Mouse (Mus musculus) kidney, postnatal 0 days (tissue): ENCODE results near the gene Sult2b1. TPM values are rescaled to one million over a fixed set of nuclear protein-coding genes. Genes with fewer than 3 reads are reported as not detected.
A peak's percentile ranks its signal among the peaks of the same experiment; 100 is the strongest.

Experiments used
- ATAC-seq: fragments of 200-750 bp; cut with Nextera tagmentation; replicated peaks from 2 replicates; pipeline ENCODE4 v1.8.0; 2017; ENCODE audit warnings: low read depth, moderate number of reproducible peaks, moderate TSS enrichment, moderate library complexity; ENCODE audit not compliant: low FRiP score
- DNase-seq: peaks from one replicate; pipeline ENCODE4 v3.0.0-alpha.2; 2016; ENCODE audit warnings: low spot score
- H3K27ac ChIP-seq: fragments of 300-500 bp; sonication (generic); 2 replicates; pipeline ENCODE4 v1.5.1; 2014; ENCODE audit warnings: mild to moderate bottlenecking
- H3K27me3 ChIP-seq: fragments of 300-500 bp; sonication (generic); 2 replicates; pipeline ENCODE4 v1.6.1; 2014; ENCODE audit warnings: low read length, mixed read lengths; ENCODE audit not compliant: insufficient read depth
- H3K36me3 ChIP-seq: fragments of 300-500 bp; sonication (generic); 2 replicates; pipeline ENCODE4 v1.6.1; 2014; ENCODE audit warnings: low read length, mixed read lengths; ENCODE audit not compliant: insufficient read depth
- H3K4me1 ChIP-seq: fragments of 300-500 bp; sonication (generic); replicated peaks from 2 replicates; pipeline ENCODE4 v1.6.1; 2014; ENCODE audit warnings: antibody characterized with exemption, low read length, mixed read lengths; ENCODE audit not compliant: insufficient read depth
- H3K4me2 ChIP-seq: fragments of 300-500 bp; sonication (generic); 2 replicates; pipeline ENCODE4 v1.6.1; 2014; ENCODE audit warnings: mild to moderate bottlenecking, low read length, moderate library complexity, mixed read lengths
- H3K4me3 ChIP-seq: fragments of 300-500 bp; sonication (generic); replicated peaks from 2 replicates; pipeline ENCODE4 v1.5.1; 2014; ENCODE audit warnings: low read depth, low read length
- H3K9ac ChIP-seq: fragments of 300-500 bp; sonication (generic); 2 replicates; pipeline ENCODE4 v1.6.1; 2014; ENCODE audit warnings: low read depth, low read length
- H3K9me3 ChIP-seq: fragments of 300-500 bp; sonication (generic); replicated peaks from 2 replicates; pipeline ENCODE4 v1.6.1; 2016; ENCODE audit warnings: low read length, inconsistent platforms, mixed read lengths
- CTCF ChIP-seq: IDR thresholded peaks from 2 replicates; pipeline ENCODE4 v1.5.1; 2016; ENCODE audit warnings: antibody characterized with exemption, low read depth, mild to moderate bottlenecking, moderate library complexity
- WGBS: fragments of 180-500 bp; shearing (Covaris S2); extraction: QIAGEN DNeasy Blood & Tissue Kit; methylation state at CpG from one replicate; pipeline ENCODE4 v1.1.7; 2014; 5-methylcytosine and 5-hydroxymethylcytosine counted together
- polyA plus RNA-seq: library from polyadenylated mRNA; unstranded; fragments of >200 nt; fragmentation: Nextera tagmentation; extraction: Ambion mirVana; gene quantifications from 2 replicates; pipeline ENCODE4 v1.2.1, GENCODE M21; 2015

Sult2b1 gene
- polyA plus RNA-seq, 1 experiment from 2014 or later = 3.9 TPM

DNA sequence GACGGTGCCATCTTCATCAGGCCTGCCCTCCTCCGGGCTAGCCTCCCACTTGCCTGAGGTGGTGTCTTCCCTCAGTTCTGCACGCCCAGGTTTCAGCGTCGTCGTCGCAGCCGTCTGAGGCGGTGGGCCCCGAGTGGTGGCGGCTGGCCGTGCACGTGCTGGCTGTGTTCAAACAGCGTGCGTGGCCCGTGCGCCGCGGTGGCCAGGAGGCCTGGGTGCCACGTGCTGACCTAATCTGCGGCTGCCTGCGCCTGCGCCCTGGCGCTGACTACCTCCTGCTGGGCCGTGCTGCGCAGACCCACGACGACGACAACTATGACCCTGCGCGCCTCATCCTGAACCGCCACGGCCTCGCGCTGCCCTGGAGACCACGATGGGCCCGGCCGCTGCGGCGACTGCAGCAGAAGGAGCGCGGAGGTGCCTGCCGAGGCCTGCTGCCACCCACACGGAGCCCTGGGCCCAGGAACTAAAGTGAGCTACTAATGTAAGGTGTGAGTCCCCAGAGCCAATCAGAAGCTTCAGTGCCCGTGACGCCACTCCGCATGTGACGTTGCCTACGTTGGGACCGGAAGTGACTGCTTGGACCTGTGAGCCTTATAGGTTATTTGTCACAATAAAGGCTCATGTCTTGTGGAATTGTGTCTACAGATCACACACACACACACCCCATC, 90.4 kb downstream of the Sult2b1 start, which contains the start of gene Sec1:
Gene Sec1, minus strand, starts transcription at position 482 of the 671 bp plus-strand sequence.
- Histone ChIP-seq H3K4me2 (no peak within 1 kb of the TSS), H3K4me3 (no peak within 1 kb of the TSS), H3K27ac (no peak within 1 kb of the TSS), H3K36me3 (no peaks in the 10 kb centered on the region), H3K9ac (no peak within 1 kb of the TSS), H3K4me1 (0 out of 2 replicates have a peak, but pooled peaks cover 3% of the 10 kb centered on the region), H3K27me3 (peaks cover 5% of the 10 kb centered on the region; the same call in 1 of the 2 replicates), H3K9me3 (no peaks in the 10 kb centered on the region)
- DNase-seq (no peak), ATAC-seq (no peak)
- no peak for TF ChIP-seq CTCF
- WGBS = 92% methylated on average over 50 of the region's 50 CpGs

DNA sequence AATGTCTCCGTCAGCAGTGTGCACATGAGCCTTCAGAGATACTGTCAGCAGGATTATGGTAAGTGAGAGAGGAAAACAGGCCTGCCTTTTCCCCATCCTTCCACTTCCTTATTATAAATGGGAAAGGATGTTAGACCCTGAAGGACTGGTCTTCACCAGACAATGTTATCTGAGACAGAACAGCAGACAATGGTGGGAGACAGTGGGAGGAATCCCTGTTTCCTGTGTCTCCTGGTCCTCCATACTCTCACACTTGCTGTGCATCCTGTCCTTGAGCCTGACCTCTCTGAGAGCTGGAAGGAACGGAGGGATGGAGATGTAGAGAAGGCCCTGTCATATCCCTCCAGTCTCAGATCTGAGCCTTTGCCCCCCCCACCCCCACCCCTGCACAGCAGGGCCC, 92.1 kb downstream of the Sult2b1 start:
- H3K27me3 ChIP-seq = no peaks in the 10 kb centered on the region
- WGBS = 62% methylated on average over 2 of the region's 2 CpGs
- ATAC-seq = no peak
- H3K4me2 ChIP-seq = no peak overlapping the region
- H3K4me1 ChIP-seq = 0 out of 2 replicates have a peak, but pooled peaks cover 3% of the 10 kb centered on the region
- no peak overlapping the region for H3K9ac ChIP-seq
- H3K36me3 ChIP-seq = no peaks in the 10 kb centered on the region
- H3K27ac ChIP-seq = no peak overlapping the region
- no peak overlapping the region for H3K4me3 ChIP-seq
- no peak for DNase-seq
- TF ChIP-seq CTCF = no peak
- no peaks in the 10 kb centered on the region for H3K9me3 ChIP-seq

DNA sequence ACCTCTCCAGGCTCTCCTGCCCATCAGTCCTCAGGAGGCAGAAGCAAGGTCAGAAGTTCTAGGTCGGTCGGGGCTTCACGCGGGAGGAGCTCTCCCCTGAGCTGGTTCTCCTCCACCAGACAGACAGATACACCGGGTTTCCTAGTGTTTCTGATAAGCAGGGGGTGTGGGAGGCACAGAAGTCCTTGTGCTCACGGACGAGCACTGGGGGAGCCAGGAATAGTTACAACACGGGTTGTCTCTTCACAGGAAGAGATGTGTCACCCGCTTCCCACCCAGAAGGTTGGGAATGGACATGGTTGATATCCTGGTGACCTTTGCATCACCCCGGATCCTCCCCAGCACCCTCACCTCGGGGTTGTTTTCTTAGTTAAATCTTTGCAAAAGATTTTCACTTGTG, 94.7 kb downstream of the Sult2b1 start:
- TF ChIP-seq CTCF = no peak
- H3K9ac ChIP-seq = 0 out of 2 replicates have a peak overlapping the region, but pooled peaks have one; percentile 20
- no peak overlapping the region for H3K4me3 ChIP-seq
- H3K4me1 ChIP-seq = 0 out of 2 replicates have a peak, but pooled peaks cover 8% of the 10 kb centered on the region
- ATAC-seq (no peak), DNase-seq (no peak)
- no peak overlapping the region for H3K4me2 ChIP-seq
- H3K27ac ChIP-seq = no peak overlapping the region
- H3K9me3 ChIP-seq = no peaks in the 10 kb centered on the region
- H3K36me3 ChIP-seq = no peaks in the 10 kb centered on the region
- WGBS = 29% methylated on average over 11 of the region's 11 CpGs
- no peaks in the 10 kb centered on the region for H3K27me3 ChIP-seq

DNA sequence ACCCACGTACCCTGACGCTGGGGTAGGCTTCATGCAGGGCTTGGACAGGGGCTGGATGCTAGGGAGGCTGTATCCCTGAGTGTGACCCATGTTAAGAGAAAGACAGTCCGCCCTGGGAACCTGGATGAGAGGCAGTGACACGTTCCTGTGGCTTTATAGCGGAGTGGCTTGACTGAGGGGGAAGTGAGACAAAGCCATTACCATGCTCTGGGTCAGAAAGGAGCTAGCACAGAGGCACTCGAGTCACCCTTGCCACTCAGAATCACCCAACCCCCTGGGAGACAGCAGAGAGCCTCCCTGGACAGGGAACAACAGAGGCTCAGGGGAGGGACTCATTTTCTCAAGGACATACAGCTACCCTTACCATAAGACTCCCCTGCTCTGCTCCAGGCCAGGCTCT, 95.4 kb downstream of the Sult2b1 start:
- DNase-seq (no peak), ATAC-seq (no peak)
- no peak overlapping the region for H3K9ac ChIP-seq
- H3K27me3 ChIP-seq = no peaks in the 10 kb centered on the region
- H3K27ac ChIP-seq = no peak overlapping the region
- no peak for TF ChIP-seq CTCF
- no peak overlapping the region for H3K4me2 ChIP-seq
- H3K36me3 ChIP-seq = no peaks in the 10 kb centered on the region
- 0 out of 2 replicates have a peak, but pooled peaks cover 8% of the 10 kb centered on the region for H3K4me1 ChIP-seq
- WGBS = 44% methylated on average over 6 of the region's 6 CpGs
- no peak overlapping the region for H3K4me3 ChIP-seq
- H3K9me3 ChIP-seq = no peaks in the 10 kb centered on the region

DNA sequence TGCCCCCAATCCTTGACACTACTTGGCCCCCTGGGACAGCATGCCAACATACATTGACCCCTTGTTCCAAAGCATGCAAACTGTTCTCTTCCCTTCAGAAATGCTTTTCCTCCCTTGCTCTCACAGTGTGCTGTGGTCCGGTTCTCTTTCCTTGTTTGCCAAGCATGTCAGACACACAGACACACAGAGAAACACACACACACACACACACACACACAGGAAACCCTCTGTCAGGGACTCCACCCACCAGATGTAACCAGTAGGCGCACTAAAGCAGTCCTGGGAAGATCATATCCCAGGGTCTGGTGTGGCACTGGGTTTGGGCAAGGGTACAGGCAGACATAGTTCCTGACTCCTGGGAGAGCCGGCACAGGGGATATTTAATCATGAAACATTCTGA, 97.6 kb downstream of the Sult2b1 start:
- Histone ChIP-seq H3K27ac (no peak overlapping the region), H3K36me3 (no peaks in the 10 kb centered on the region), H3K9ac (no peak overlapping the region), H3K4me2 (no peak overlapping the region), H3K4me3 (no peak overlapping the region), H3K27me3 (no peaks in the 10 kb centered on the region), H3K9me3 (no peaks in the 10 kb centered on the region), H3K4me1 (peaks cover 16% of the 10 kb centered on the region)
- ATAC-seq = no peak
- 68% methylated on average over 3 of the region's 3 CpGs for WGBS
- no peak for DNase-seq
- TF ChIP-seq CTCF = no peak

DNA sequence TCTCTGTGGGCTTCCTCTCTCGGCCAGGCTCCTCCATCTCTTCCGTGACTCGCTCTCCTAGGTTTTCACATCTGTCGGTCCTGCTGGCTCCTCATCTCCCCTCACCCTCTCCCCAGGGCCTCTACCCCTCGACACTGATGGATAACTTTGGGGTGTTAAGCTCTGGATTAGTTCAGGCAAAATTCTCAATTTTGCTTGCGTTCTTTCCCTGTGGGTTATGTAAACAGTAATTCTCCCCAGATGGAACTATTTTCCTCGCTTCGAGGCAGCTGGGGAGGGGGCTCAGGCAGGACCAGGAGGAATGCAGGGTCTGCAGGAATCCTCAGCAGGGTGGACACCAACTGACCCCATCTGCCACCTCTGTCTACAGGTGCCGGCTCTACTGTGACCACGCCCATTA, 98.7 kb downstream of the Sult2b1 start:
- Histone ChIP-seq H3K4me3 (no peak overlapping the region), H3K9me3 (no peaks in the 10 kb centered on the region), H3K36me3 (no peaks in the 10 kb centered on the region), H3K4me1 (peaks cover 16% of the 10 kb centered on the region), H3K27ac (no peak overlapping the region), H3K4me2 (no peak overlapping the region), H3K9ac (no peak overlapping the region), H3K27me3 (no peaks in the 10 kb centered on the region)
- DNase-seq = no peak
- TF ChIP-seq CTCF = no peak
- 50% methylated on average over 10 of the region's 10 CpGs for WGBS
- no peak for ATAC-seq
